ENCODE assay signal across 19 mouse cellular contexts in the genomic region with DNA sequence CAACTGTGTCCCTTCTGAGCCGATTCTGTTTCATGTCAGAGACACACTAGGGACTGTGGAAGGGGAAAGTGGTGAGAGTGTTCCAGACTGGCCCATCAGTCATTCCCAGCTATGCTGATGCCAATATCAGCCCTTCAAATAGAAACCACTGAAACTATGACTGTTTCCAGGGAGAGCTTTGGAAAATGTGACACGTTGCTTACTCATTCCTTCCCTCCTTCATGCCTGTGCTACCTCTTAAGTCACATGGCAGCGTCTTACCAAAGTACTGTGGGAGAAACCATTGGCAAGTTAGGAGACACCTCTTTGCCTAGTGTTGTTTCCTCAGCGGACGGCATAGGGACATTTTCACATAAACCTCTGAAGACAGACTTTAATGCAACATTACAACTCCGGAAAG.
DNase-seq lines count a peak whose midpoint lies in the region; ATAC-seq and TF ChIP-seq lines count a peak whose summit lies in the region.
"Had no signal": no experiment of that assay in that cellular context is flagged by ENCODE, and none has a peak within 500 bp of the region (broad histone marks: within the 10 kb centered on the region; RNA-seq: fewer than 3 reads in every experiment).

No protein-coding gene starts in this region.

- H3K4me1 ChIP-seq in lung, postnatal 0 days (ENCODE audit: insufficient read depth, low read depth, low read length): no peaks in the 10 kb centered on the region
- H3K4me1 ChIP-seq: embryonic facial prominence, embryonic 13.5 days; forebrain, embryonic 10.5 days had no signal

- TF ChIP-seq EP300 in lung, postnatal 0 days (IDR thresholded peaks at IDR 0.05): no peak

- DNase-seq in lung, postnatal 36 days: peak; percentile 37
- no peak for DNase-seq in lung, postnatal 0 days (ENCODE audit: low spot score)
- DNase-seq in Muller cell, postnatal 12 days (ENCODE audit: inconsistent ontology term): peak; percentile 7
- no peak for DNase-seq in left cerebral cortex, adult 9 months (ENCODE audit: low spot score in 2 of 2)
- DNase-seq in adipocyte (ENCODE audit: low spot score): no peak
- DNase-seq: adrenal gland, postnatal 10 days; cerebellum, adult 11-12 months; cerebellum, adult 9-10 months; cerebellum, postnatal 36 days; gastrocnemius, postnatal 14 days; heart, postnatal 10 days; kidney, adult 11 months had no signal

- H3K4me3 ChIP-seq in lung, postnatal 0 days (ENCODE audit: low read depth, low read length): no peak overlapping the region
- H3K4me3 ChIP-seq in myocyte: no peak overlapping the region
- H3K4me3 ChIP-seq: embryonic facial prominence, embryonic 13.5 days; forebrain, embryonic 10.5 days; hindbrain, embryonic 13.5 days had no signal

- no peak overlapping the region for H3K27ac ChIP-seq in lung, postnatal 0 days (ENCODE audit: low read length)
- H3K27ac ChIP-seq: embryonic facial prominence, embryonic 13.5 days; forebrain, embryonic 10.5 days; hindbrain, embryonic 13.5 days; hindbrain, postnatal 0 days had no signal

- no peak for TF ChIP-seq CTCF in lung, postnatal 0 days (IDR thresholded peaks at IDR 0.05)

- no peak overlapping the region for H3K9ac ChIP-seq in lung, postnatal 0 days (replicated peaks; ENCODE audit: low read depth)
- H3K9ac ChIP-seq: embryonic facial prominence, embryonic 13.5 days; hindbrain, embryonic 13.5 days had no signal

- no peak for TF ChIP-seq POLR2A in myocyte (IDR thresholded peaks at IDR 0.05; ENCODE audit: insufficient read length, low read depth)

- no peaks in the 10 kb centered on the region for H3K36me3 ChIP-seq in lung, postnatal 0 days (ENCODE audit: insufficient read depth, low read length)
- no peaks in the 10 kb centered on the region for H3K36me3 ChIP-seq in myocyte (ENCODE audit: control insufficient read depth, insufficient read depth)
- H3K36me3 ChIP-seq: embryonic facial prominence, embryonic 13.5 days; forebrain, embryonic 10.5 days; hindbrain, embryonic 13.5 days had no signal

- no peak for ATAC-seq in lung, postnatal 0 days
- ATAC-seq: forebrain, embryonic 14.5 days; hindbrain, postnatal 0 days had no signal

- no peaks in the 10 kb centered on the region for H3K79me2 ChIP-seq in myocyte (ENCODE audit: control insufficient read depth, insufficient read depth)

- H3K9me3 ChIP-seq in lung, postnatal 0 days (ENCODE audit: low read length): no peaks in the 10 kb centered on the region
- H3K9me3 ChIP-seq: embryonic facial prominence, embryonic 13.5 days; forebrain, embryonic 10.5 days; hindbrain, embryonic 13.5 days had no signal

- WGBS in lung, postnatal 0 days: 74% methylated on average over 6 of the region's 6 CpGs

- no peak overlapping the region for H3K4me2 ChIP-seq in lung, postnatal 0 days (replicated peaks; ENCODE audit: low read depth, low read length)
- H3K4me2 ChIP-seq in myocyte (ENCODE audit: low read depth): no peak overlapping the region
- H3K4me2 ChIP-seq: embryonic facial prominence, embryonic 13.5 days; hindbrain, embryonic 13.5 days had no signal

- H3K27me3 ChIP-seq in lung, postnatal 0 days (replicated peaks; ENCODE audit: insufficient read depth, low read length): no peaks in the 10 kb centered on the region
- no peaks in the 10 kb centered on the region for H3K27me3 ChIP-seq in myocyte (ENCODE audit: control insufficient read depth, insufficient read depth, insufficient read length)
- H3K27me3 ChIP-seq: CH12.LX; embryonic facial prominence, embryonic 13.5 days; hindbrain, embryonic 13.5 days had no signal

- H3ac ChIP-seq in myocyte (ENCODE audit: control insufficient read depth, insufficient read length): no peak overlapping the region

TF ChIP-seq in myocyte, 11 proteins besides CTCF, POLR2A, EP300 and RAD21:
- no peak for TF ChIP-seq POLR2AphosphoS2 (IDR thresholded peaks at IDR 0.05; ENCODE audit: insufficient read length, low read depth)
- no peak for TF ChIP-seq MYOD1 (IDR thresholded peaks at IDR 0.05; ENCODE audit: control insufficient read depth in 1 of 3, insufficient read length in 2 of 3, low read depth in 2 of 3)
- peak; percentile 57 for TF ChIP-seq USF1 (IDR thresholded peaks at IDR 0.05; ENCODE audit: low read depth)
- no peak for TF ChIP-seq E2F4 (IDR thresholded peaks at IDR 0.05; ENCODE audit: insufficient read depth)
- no peak for TF ChIP-seq CEBPB (IDR thresholded peaks at IDR 0.05; ENCODE audit: insufficient read depth, poor library complexity, severe bottlenecking)
- TF ChIP-seq SRF (IDR thresholded peaks at IDR 0.05; ENCODE audit: control insufficient read depth, insufficient read length, low read depth): no peak

Comparison
In these comparisons a context has a peak if more than half of its experiments do, and no peak if none do; other contexts are left out.
1. DNase-seq: peak in lung, postnatal 36 days (single experiment) and Muller cell, postnatal 12 days (single experiment); none in lung, postnatal 0 days (single experiment), left cerebral cortex, adult 9 months (0 of 2) and adipocyte (single experiment).